Mouse (Mus musculus): ENCODE measurements around the gene Fbxl21. TPM values are rescaled to one million over a fixed set of nuclear protein-coding genes. Genes with fewer than 3 reads are reported as not detected.

Fbxl21 gene
- polyA plus RNA-seq, 1 experiment from 2014 or later, result 0.54 TPM

GRCm38 (mm10) chr13:56544956-56545355 is 22.7 kb downstream of the Fbxl21 start:
- Histone ChIP-seq H3K9me3 (replicated peaks; ENCODE audit: control insufficient read depth, low read length) (no peaks in the 10 kb centered on the region), H3K27me3 (ENCODE audit: control insufficient read depth, insufficient read depth, low read depth, low read length) (no peaks in the 10 kb centered on the region), H3K9ac (ENCODE audit: low read depth, low read length) (no peak overlapping the region), H3K4me3 (ENCODE audit: low read depth, low read length) (no peak overlapping the region), H3K27ac (ENCODE audit: low read length) (no peak overlapping the region), H3K36me3 (ENCODE audit: control insufficient read depth, insufficient read depth) (no peaks in the 10 kb centered on the region), H3K4me1 (ENCODE audit: control insufficient read depth, low read depth, low read length) (peaks cover 6% of the 10 kb centered on the region), H3K4me2 (ENCODE audit: low read depth, low read length) (no peak overlapping the region)
- no peak for ATAC-seq (ENCODE audit: low read depth)
- 53% methylated on average over 3 of the region's 3 CpGs for WGBS (ENCODE audit: insufficient replicate concordance)

DNA sequence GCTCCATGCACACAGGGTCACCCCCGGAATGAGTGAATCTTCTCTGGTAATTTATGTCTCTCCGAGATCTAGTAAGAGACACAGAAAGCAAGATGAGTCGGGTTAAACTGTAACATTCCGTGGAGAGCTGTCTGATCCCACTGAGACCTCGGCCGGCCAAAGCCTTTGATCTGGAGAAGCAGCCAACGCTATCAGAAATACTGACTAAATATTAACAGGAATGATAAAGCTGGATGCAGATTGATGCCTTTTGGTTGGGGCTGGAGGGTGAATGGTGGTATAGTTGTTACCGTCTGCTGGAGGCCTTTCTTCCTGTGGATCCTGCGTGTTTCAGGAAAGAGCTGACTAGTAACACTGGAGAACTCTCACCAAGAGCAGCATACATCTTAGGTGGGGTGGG is 26.1 kb downstream of the Fbxl21 start, which contains the start of gene Lect2:
TSS of gene Lect2 (minus strand) at position 102 of the 400 bp plus-strand sequence.
- Histone ChIP-seq H3K9me3 (replicated peaks; ENCODE audit: control insufficient read depth, low read length) (no peaks in the 10 kb centered on the region), H3K9ac (ENCODE audit: low read depth, low read length) (no peak within 1 kb of the TSS), H3K4me1 (ENCODE audit: control insufficient read depth, low read depth, low read length) (peaks cover 6% of the 10 kb centered on the region), H3K27me3 (ENCODE audit: control insufficient read depth, insufficient read depth, low read depth, low read length) (no peaks in the 10 kb centered on the region), H3K36me3 (ENCODE audit: control insufficient read depth, insufficient read depth) (no peaks in the 10 kb centered on the region), H3K27ac (ENCODE audit: low read length) (no peak within 1 kb of the TSS), H3K4me2 (ENCODE audit: low read depth, low read length) (peak within 1 kb of the TSS; percentile 18; the same call in 1 of the 2 replicates), H3K4me3 (ENCODE audit: low read depth, low read length) (peak within 1 kb of the TSS; percentile 1; the same call in 1 of the 2 replicates)
- WGBS (ENCODE audit: insufficient replicate concordance), result 56% methylated on average over 9 of the region's 9 CpGs
- ATAC-seq (ENCODE audit: low read depth), result no peak

- Histone ChIP-seq H3K4me2 (ENCODE audit: low read depth, low read length) (no peak overlapping the region), H3K27ac (ENCODE audit: low read length) (no peak overlapping the region), H3K4me3 (ENCODE audit: low read depth, low read length) (no peak overlapping the region), H3K4me1 (ENCODE audit: control insufficient read depth, low read depth, low read length) (peaks cover 6% of the 10 kb centered on the region), H3K9me3 (replicated peaks; ENCODE audit: control insufficient read depth, low read length) (no peaks in the 10 kb centered on the region), H3K9ac (ENCODE audit: low read depth, low read length) (no peak overlapping the region), H3K36me3 (ENCODE audit: control insufficient read depth, insufficient read depth) (no peaks in the 10 kb centered on the region), H3K27me3 (ENCODE audit: control insufficient read depth, insufficient read depth, low read depth, low read length) (no peaks in the 10 kb centered on the region)
- 18% methylated on average over 4 of the region's 4 CpGs for WGBS (ENCODE audit: insufficient replicate concordance)
- ATAC-seq (ENCODE audit: low read depth), result no peak; the same call in 1 of the 2 replicates
These were observed 27.1 kb downstream of the Fbxl21 start for GRCm38 (mm10) chr13:56549364-56549763.

DNA sequence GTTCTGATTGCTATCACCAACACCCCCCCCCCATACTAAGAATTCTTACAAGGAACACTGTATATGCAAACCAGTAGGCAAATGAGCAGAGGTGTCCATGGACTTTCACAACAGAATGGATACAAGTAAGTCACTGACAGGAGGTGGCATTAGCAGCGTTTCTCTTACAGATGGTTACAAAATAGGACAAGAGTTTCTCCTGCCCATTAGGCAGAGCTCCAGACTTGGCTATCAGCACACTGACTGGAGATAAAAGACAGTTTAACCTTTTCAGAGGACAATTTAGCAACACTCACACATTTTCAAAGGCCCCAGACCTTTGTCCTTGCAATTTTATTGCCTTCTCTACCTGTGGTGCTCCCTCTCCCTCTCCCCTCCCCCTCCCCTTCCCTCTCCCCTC is 28.3 kb downstream of the Fbxl21 start:
- Histone ChIP-seq H3K4me1 (ENCODE audit: control insufficient read depth, low read depth, low read length) (peaks cover 6% of the 10 kb centered on the region), H3K27me3 (ENCODE audit: control insufficient read depth, insufficient read depth, low read depth, low read length) (no peaks in the 10 kb centered on the region), H3K27ac (ENCODE audit: low read length) (no peak overlapping the region), H3K9me3 (replicated peaks; ENCODE audit: control insufficient read depth, low read length) (no peaks in the 10 kb centered on the region), H3K4me3 (ENCODE audit: low read depth, low read length) (no peak overlapping the region), H3K9ac (ENCODE audit: low read depth, low read length) (no peak overlapping the region), H3K4me2 (ENCODE audit: low read depth, low read length) (no peak overlapping the region), H3K36me3 (ENCODE audit: control insufficient read depth, insufficient read depth) (no peaks in the 10 kb centered on the region)
- 11% methylated on average over 1 of the region's 1 CpGs for WGBS (ENCODE audit: insufficient replicate concordance)
- no peak for ATAC-seq (ENCODE audit: low read depth)

DNA sequence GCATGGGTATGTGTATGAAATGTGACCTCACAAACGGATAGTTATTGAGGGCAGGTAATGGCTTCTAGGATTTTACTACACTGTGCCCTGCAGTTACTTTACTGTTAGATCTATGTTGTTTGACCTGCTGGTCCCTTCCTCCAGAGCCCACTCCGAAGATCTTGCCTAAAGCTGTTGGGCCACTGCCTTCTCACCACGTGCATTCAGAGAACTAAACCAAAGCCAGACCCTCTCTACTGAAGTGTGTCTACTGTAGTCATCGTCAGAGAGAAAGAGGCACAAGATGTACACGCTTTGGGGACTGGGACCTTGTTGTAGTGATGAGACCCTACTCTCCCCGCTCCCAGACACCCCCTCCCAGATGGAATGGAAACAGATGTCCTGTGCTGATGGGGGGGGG is 29.4 kb downstream of the Fbxl21 start:
- ATAC-seq (ENCODE audit: low read depth), result no peak
- Histone ChIP-seq H3K4me3 (ENCODE audit: low read depth, low read length) (no peak overlapping the region), H3K4me1 (ENCODE audit: control insufficient read depth, low read depth, low read length) (peaks cover 6% of the 10 kb centered on the region), H3K27ac (ENCODE audit: low read length) (no peak overlapping the region), H3K9me3 (replicated peaks; ENCODE audit: control insufficient read depth, low read length) (no peaks in the 10 kb centered on the region), H3K9ac (ENCODE audit: low read depth, low read length) (no peak overlapping the region), H3K27me3 (ENCODE audit: control insufficient read depth, insufficient read depth, low read depth, low read length) (no peaks in the 10 kb centered on the region), H3K36me3 (ENCODE audit: control insufficient read depth, insufficient read depth) (no peaks in the 10 kb centered on the region), H3K4me2 (ENCODE audit: low read depth, low read length) (no peak overlapping the region)
- 38% methylated on average over 6 of the region's 6 CpGs for WGBS (ENCODE audit: insufficient replicate concordance)

- Histone ChIP-seq H3K27me3 (ENCODE audit: control insufficient read depth, insufficient read depth, low read depth, low read length) (no peaks in the 10 kb centered on the region), H3K4me1 (ENCODE audit: control insufficient read depth, low read depth, low read length) (peaks cover 6% of the 10 kb centered on the region), H3K4me3 (ENCODE audit: low read depth, low read length) (no peak overlapping the region), H3K4me2 (ENCODE audit: low read depth, low read length) (no peak overlapping the region), H3K36me3 (ENCODE audit: control insufficient read depth, insufficient read depth) (no peaks in the 10 kb centered on the region), H3K9ac (ENCODE audit: low read depth, low read length) (no peak overlapping the region), H3K27ac (ENCODE audit: low read length) (no peak overlapping the region), H3K9me3 (replicated peaks; ENCODE audit: control insufficient read depth, low read length) (no peaks in the 10 kb centered on the region)
- no peak for ATAC-seq (ENCODE audit: low read depth)
- WGBS (ENCODE audit: insufficient replicate concordance), result 29% methylated on average over 2 of the region's 2 CpGs
These were observed 31.7 kb downstream of the Fbxl21 start for GRCm38 (mm10) chr13:56553923-56554322.

DNA sequence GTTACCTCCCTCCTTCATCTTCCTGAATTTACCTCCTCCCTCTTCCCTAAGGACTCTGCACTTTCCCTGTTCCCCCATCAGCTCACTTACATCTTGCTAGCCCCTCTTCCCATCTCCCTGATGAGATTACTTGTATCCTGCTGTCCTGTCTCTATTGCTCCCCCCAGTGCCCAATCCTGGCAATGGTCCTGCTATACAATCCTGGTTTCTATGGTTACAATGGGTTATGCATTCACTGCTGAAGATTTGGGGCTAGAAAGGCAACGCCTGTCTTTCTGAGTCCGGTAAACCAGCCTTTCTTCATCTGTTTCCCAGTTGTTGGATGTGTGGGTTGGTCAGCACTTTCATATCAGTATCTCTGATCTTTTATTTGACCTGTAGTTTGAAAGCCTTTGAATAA is 32.1 kb downstream of the Fbxl21 start:
- Histone ChIP-seq H3K4me2 (ENCODE audit: low read depth, low read length) (no peak overlapping the region), H3K36me3 (ENCODE audit: control insufficient read depth, insufficient read depth) (no peaks in the 10 kb centered on the region), H3K4me1 (ENCODE audit: control insufficient read depth, low read depth, low read length) (peaks cover 5% of the 10 kb centered on the region), H3K27me3 (ENCODE audit: control insufficient read depth, insufficient read depth, low read depth, low read length) (no peaks in the 10 kb centered on the region), H3K9ac (ENCODE audit: low read depth, low read length) (no peak overlapping the region), H3K27ac (ENCODE audit: low read length) (no peak overlapping the region), H3K4me3 (ENCODE audit: low read depth, low read length) (no peak overlapping the region), H3K9me3 (replicated peaks; ENCODE audit: control insufficient read depth, low read length) (no peaks in the 10 kb centered on the region)
- ATAC-seq (ENCODE audit: low read depth), result no peak
- WGBS (ENCODE audit: insufficient replicate concordance), result 3% methylated on average over 2 of the region's 2 CpGs

DNA sequence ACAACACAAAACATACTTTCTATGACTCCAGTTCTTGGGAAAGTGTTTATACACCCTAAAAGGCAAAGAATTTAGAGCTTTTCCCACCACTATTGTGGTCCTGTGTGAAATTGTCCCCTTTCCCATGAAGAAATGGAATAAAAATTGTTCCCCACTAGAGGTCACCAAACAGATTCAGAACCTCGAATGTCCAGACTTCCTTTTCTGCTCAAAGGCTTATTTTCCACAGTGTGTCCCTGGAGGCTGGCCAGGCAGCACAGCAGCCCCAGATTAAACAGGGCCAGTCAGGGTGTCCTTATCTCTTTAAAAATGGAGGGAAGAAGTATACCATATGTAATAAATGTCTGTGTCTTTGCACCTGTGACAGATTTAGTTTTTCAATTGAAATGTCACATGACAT is 33.7 kb downstream of the Fbxl21 start:
- Histone ChIP-seq H3K36me3 (ENCODE audit: control insufficient read depth, insufficient read depth) (no peaks in the 10 kb centered on the region), H3K9me3 (replicated peaks; ENCODE audit: control insufficient read depth, low read length) (no peaks in the 10 kb centered on the region), H3K9ac (ENCODE audit: low read depth, low read length) (no peak overlapping the region), H3K4me2 (ENCODE audit: low read depth, low read length) (no peak overlapping the region), H3K4me3 (ENCODE audit: low read depth, low read length) (no peak overlapping the region), H3K27me3 (ENCODE audit: control insufficient read depth, insufficient read depth, low read depth, low read length) (no peaks in the 10 kb centered on the region), H3K4me1 (ENCODE audit: control insufficient read depth, low read depth, low read length) (peaks cover 2% of the 10 kb centered on the region), H3K27ac (ENCODE audit: low read length) (no peak overlapping the region)
- no peak for ATAC-seq (ENCODE audit: low read depth)
- WGBS (ENCODE audit: insufficient replicate concordance), result 0% methylated on average over 1 of the region's 1 CpGs

DNA sequence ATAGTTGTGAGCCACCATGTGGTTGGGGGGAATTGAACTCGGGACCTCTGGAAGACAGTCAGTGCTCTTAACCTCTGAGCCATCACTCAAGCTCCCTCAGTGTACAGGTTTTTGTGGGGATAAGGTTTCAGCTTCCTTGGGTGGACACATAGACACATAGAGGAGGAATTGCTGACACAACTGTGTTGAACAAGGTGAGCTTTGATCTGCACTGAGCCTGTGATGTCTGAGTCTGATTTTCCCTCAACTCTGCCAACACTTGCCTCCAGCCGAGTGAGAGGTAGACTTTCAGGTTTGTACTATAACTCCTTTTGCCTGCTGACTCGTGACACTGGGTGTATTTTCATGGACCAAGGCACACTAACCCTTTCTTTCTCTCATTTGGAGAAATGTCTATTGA is 34.4 kb downstream of the Fbxl21 start:
- Histone ChIP-seq H3K27ac (ENCODE audit: low read length) (no peak overlapping the region), H3K4me2 (ENCODE audit: low read depth, low read length) (no peak overlapping the region), H3K4me3 (ENCODE audit: low read depth, low read length) (no peak overlapping the region), H3K27me3 (ENCODE audit: control insufficient read depth, insufficient read depth, low read depth, low read length) (no peaks in the 10 kb centered on the region), H3K9ac (ENCODE audit: low read depth, low read length) (no peak overlapping the region), H3K9me3 (replicated peaks; ENCODE audit: control insufficient read depth, low read length) (no peaks in the 10 kb centered on the region), H3K36me3 (ENCODE audit: control insufficient read depth, insufficient read depth) (no peaks in the 10 kb centered on the region), H3K4me1 (ENCODE audit: control insufficient read depth, low read depth, low read length) (peaks cover 2% of the 10 kb centered on the region)
- ATAC-seq (ENCODE audit: low read depth), result no peak
- WGBS (ENCODE audit: insufficient replicate concordance), result 44% methylated on average over 3 of the region's 3 CpGs
